Mouse (Mus musculus) layer of hippocampus, postnatal 14 days (tissue): ENCODE results near the gene Rabif. TPM values are rescaled to one million over a fixed set of nuclear protein-coding genes. Genes with fewer than 3 reads are reported as not detected.
"Not testable (repeated sequence)": the region's sequence is repeated elsewhere in the genome, so short reads cannot be mapped to it uniquely, and the experiment has no call there.

ENCODE experiments used
- DNase-seq, 2 experiments: peaks; one replicate each; pipeline ENCODE4 v3.0.0; 2021 to 2022; ENCODE audit warnings: low spot score in 2 of 2, mixed read lengths in 1 of 2
- long read RNA-seq, 2 experiments: library from polyadenylated mRNA; stranded (forward); transcript quantifications; one replicate each; pipeline ENCODE4 v2.0.0; 2021
- total RNA-seq, 2 experiments: library from RNA; stranded (reverse); gene quantifications; 2 replicates each; pipeline ENCODE4 v1.2.3; 2021

Gene Rabif
- total RNA-seq: 10 to 100 TPM; 26.7 to 27.8 TPM
- long read RNA-seq, experiment 1, transcript Rabif-201 (2 exons, 2,861 nt): major isoform, 82 of 83 reads
- long read RNA-seq, experiment 1, partial matches to known transcripts: 0 of 83 reads
- long read RNA-seq, experiment 1, other reads (novel, unspliced or antisense): 1 of 83 reads
- long read RNA-seq, experiment 2, transcript Rabif-201 (2 exons, 2,861 nt): major isoform, 69 of 75 reads
- long read RNA-seq, experiment 2, partial matches to known transcripts: 0 of 75 reads
- long read RNA-seq, experiment 2, other reads (novel, unspliced or antisense): 6 of 75 reads

- DNase-seq: peak; percentile 99
Measured at GRCm38 (mm10) chr1:134494428-134495215, at the start of gene Rabif. Gene Rabif, plus strand, starts transcription at chr1:134494648.

- DNase-seq: no peak
Measured at GRCm38 (mm10) chr1:134445418-134445817, 49.0 kb upstream of the Rabif start.

GRCm38 (mm10) chr1:134448537-134448936 lies 45.9 kb upstream of the Rabif start:
- DNase-seq: not testable (repeated sequence)

- DNase-seq: no peak
Measured at GRCm38 (mm10) chr1:134450201-134450600, 44.2 kb upstream of the Rabif start.

- peak; percentile 7 to 29 for DNase-seq
Measured at GRCm38 (mm10) chr1:134450986-134451385, 43.5 kb upstream of the Rabif start.

GRCm38 (mm10) chr1:134454904-134455824 lies 39.3 kb upstream of the Rabif start, which contains the start of gene Klhl12:
Gene Klhl12, plus strand, starts transcription at chr1:134455531.
- peak; percentile 94 for DNase-seq

- DNase-seq: no peak
Measured at GRCm38 (mm10) chr1:134456060-134456459, 38.4 kb upstream of the Rabif start.

- no peak for DNase-seq
Measured at GRCm38 (mm10) chr1:134458139-134458727, 36.2 kb upstream of the Rabif start.

- DNase-seq: no peak
Measured at GRCm38 (mm10) chr1:134460294-134461284, 33.9 kb upstream of the Rabif start.

- no peak for DNase-seq
Measured at GRCm38 (mm10) chr1:134484623-134485022, 9.8 kb upstream of the Rabif start.

- DNase-seq: no peak
Measured at GRCm38 (mm10) chr1:134490903-134491801, 3.3 kb upstream of the Rabif start.

GRCm38 (mm10) chr1:134492276-134492675 lies 2.2 kb upstream of the Rabif start:
- DNase-seq: no peak

- DNase-seq: no peak
Measured at GRCm38 (mm10) chr1:134493496-134493895, 952 bp upstream of the Rabif start.

- no peak for DNase-seq
Measured at GRCm38 (mm10) chr1:134493956-134494355, 492 bp upstream of the Rabif start.

- DNase-seq: no peak
Measured at GRCm38 (mm10) chr1:134495216-134495539, 730 bp downstream of the Rabif start.

GRCm38 (mm10) chr1:134495991-134496390 lies 1.5 kb downstream of the Rabif start:
- no peak for DNase-seq

GRCm38 (mm10) chr1:134500916-134501315 lies 6.5 kb downstream of the Rabif start:
- no peak for DNase-seq

GRCm38 (mm10) chr1:134506201-134506600 lies 11.8 kb downstream of the Rabif start:
- no peak for DNase-seq

- no peak for DNase-seq
Measured at GRCm38 (mm10) chr1:134510018-134510417, 15.6 kb downstream of the Rabif start.
